Mouse (Mus musculus) brain, embryonic 14.5 days (tissue): Measurements from ENCODE around the gene Sdc3.

ENCODE experiments used
- CTCF ChIP-seq: fragments of 200-500 bp; IDR thresholded peaks from 2 replicates; pipeline ENCODE4 v1.5.1; 2012; ENCODE audit warnings: inconsistent platforms, mild to moderate bottlenecking, moderate library complexity, borderline replicate concordance; ENCODE audit not compliant: insufficient read depth, insufficient read length; ENCODE audit errors: extremely low read depth
- POLR2A ChIP-seq: fragments of 200-500 bp; IDR thresholded peaks from 2 replicates; pipeline ENCODE4 v1.6.1; 2012; ENCODE audit warnings: mild to moderate bottlenecking, inconsistent platforms, borderline replicate concordance; ENCODE audit not compliant: poor library complexity, insufficient read depth, insufficient read length, severe bottlenecking; ENCODE audit errors: extremely low read depth

GRCm38 (mm10) chr4:130779037-130779436 is 13.3 kb upstream of the Sdc3 start:
- TF ChIP-seq CTCF, result no peak
- TF ChIP-seq POLR2A, result no peak
